Mouse (Mus musculus): Measurements from ENCODE around the gene Ggta1. TPM values are rescaled to one million over a fixed set of nuclear protein-coding genes. Genes with fewer than 3 reads are reported as not detected.

The Ggta1 gene
- polyA plus RNA-seq (2015; fragmentation: Nextera tagmentation; extraction: Ambion mirVana): 16.2 and 16.5 TPM in 2 replicates

DNA sequence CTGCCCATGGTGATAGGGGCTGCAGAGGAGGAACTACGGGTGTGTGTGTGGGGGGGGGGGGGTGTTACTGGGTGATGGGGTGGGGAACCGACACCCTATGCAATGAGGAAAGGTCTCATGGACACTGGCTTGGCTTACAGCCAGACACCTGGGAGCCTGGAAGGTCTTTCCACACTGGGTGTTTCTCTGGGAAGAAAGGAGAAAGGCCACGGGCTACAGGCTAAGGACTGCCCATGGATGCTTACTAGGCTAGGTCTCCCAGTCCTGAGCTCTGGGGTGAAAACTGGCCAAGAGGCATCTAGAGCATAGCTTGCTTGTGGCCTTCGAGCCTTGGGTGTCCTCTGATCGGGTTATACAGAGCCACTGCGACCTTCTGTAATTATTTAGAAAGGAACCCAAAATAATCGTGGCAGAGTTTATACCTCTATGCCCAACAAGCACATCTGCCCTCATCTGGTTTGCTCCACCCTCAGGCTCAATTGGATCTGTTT lies at the start of gene Ggta1:
Ggta1 (minus strand) TSS at position 441 of the 491 bp plus-strand sequence.
- Histone ChIP-seq H3K4me1 (replicated peaks; ENCODE audit: insufficient read depth, low read length) (peaks cover 7% of the 10 kb centered on the region), H3K4me2 (ENCODE audit: low read length) (peak within 1 kb of the TSS; percentile 88), H3K4me3 (replicated peaks; ENCODE audit: low read depth, low read length) (peak within 1 kb of the TSS; percentile 55), H3K9ac (ENCODE audit: low read depth, low read length) (peak within 1 kb of the TSS; percentile 70), H3K36me3 (ENCODE audit: insufficient read depth, low read length) (no peaks in the 10 kb centered on the region), H3K9me3 (replicated peaks; ENCODE audit: low read length) (no peaks in the 10 kb centered on the region), H3K27me3 (ENCODE audit: insufficient read depth, low read length) (no peaks in the 10 kb centered on the region), H3K27ac (peak within 1 kb of the TSS; percentile 71)
- ATAC-seq (replicated peaks; ENCODE audit: low FRiP score, low read depth) (no peak), DNase-seq (ENCODE audit: low spot score) (no peak)
- no peak for TF ChIP-seq CTCF (IDR thresholded peaks at IDR 0.05; ENCODE audit: low read depth)
- WGBS: 12% methylated on average over 7 of the region's 7 CpGs

DNA sequence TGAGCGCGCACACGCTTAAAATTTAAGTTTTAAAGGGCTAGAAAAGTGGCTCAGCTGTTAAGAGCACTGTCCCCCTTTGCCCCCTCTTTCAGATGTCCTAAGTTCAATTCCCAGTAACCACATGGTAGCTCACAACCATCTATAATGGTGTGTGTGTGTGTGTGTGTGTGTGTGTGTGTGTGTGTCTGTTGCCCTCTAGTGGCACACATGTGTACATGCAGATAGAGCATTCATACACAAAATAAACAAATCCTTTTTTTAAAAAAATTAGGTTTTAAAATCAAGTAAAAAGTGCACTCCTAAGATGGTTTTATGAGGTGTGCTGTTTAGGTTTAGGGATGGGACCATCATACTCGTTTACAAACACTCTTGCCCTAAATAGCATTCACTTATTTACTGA lies 49.2 kb upstream of the Ggta1 start:
- H3K27me3 ChIP-seq (ENCODE audit: insufficient read depth, low read length): no peaks in the 10 kb centered on the region
- H3K9me3 ChIP-seq (replicated peaks; ENCODE audit: low read length): no peaks in the 10 kb centered on the region
- WGBS: 97% methylated on average over 4 of the region's 4 CpGs
- no peak overlapping the region for H3K27ac ChIP-seq
- H3K9ac ChIP-seq (ENCODE audit: low read depth, low read length): no peak overlapping the region
- H3K36me3 ChIP-seq (ENCODE audit: insufficient read depth, low read length): no peaks in the 10 kb centered on the region
- DNase-seq (ENCODE audit: low spot score) (no peak), ATAC-seq (replicated peaks; ENCODE audit: low FRiP score, low read depth) (no peak)
- H3K4me2 ChIP-seq (ENCODE audit: low read length): no peak overlapping the region
- H3K4me3 ChIP-seq (replicated peaks; ENCODE audit: low read depth, low read length): no peak overlapping the region
- TF ChIP-seq CTCF (IDR thresholded peaks at IDR 0.05; ENCODE audit: low read depth): peak; percentile 61
- H3K4me1 ChIP-seq (replicated peaks; ENCODE audit: insufficient read depth, low read length): peaks cover 28% of the 10 kb centered on the region

GRCm38 (mm10) chr2:35510920-35511319 lies 47.9 kb upstream of the Ggta1 start:
- peak; percentile 34 for DNase-seq (ENCODE audit: low spot score)
- 58% methylated on average over 1 of the region's 1 CpGs for WGBS
- Histone ChIP-seq H3K36me3 (ENCODE audit: insufficient read depth, low read length) (no peaks in the 10 kb centered on the region), H3K4me2 (ENCODE audit: low read length) (no peak overlapping the region), H3K9ac (ENCODE audit: low read depth, low read length) (no peak overlapping the region), H3K27me3 (ENCODE audit: insufficient read depth, low read length) (no peaks in the 10 kb centered on the region), H3K27ac (no peak overlapping the region), H3K4me1 (replicated peaks; ENCODE audit: insufficient read depth, low read length) (peaks cover 32% of the 10 kb centered on the region), H3K9me3 (replicated peaks; ENCODE audit: low read length) (no peaks in the 10 kb centered on the region), H3K4me3 (replicated peaks; ENCODE audit: low read depth, low read length) (no peak overlapping the region)
- no peak for TF ChIP-seq CTCF (IDR thresholded peaks at IDR 0.05; ENCODE audit: low read depth)
- no peak for ATAC-seq (replicated peaks; ENCODE audit: low FRiP score, low read depth)

DNA sequence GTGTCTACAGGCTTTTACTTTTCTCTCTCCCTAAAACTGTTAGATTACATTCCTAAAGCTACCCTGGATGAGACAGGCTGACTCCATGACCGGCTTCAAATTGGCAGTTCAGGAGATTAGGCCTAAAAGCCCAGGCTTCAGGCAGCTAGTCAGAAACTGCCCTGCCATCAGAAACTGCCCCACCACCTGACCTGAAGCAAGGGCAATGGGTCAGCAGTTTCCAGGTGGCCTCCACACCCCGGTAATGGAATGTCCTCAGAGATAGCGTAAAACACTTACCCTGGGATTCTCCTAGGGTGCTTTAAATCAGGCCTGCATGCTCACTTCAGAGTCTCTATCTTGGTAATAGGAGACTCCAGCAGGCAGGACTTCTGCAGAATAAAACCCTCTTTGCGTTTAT lies 46.9 kb upstream of the Ggta1 start:
- DNase-seq (ENCODE audit: low spot score): no peak
- Histone ChIP-seq H3K4me1 (replicated peaks; ENCODE audit: insufficient read depth, low read length) (peaks cover 32% of the 10 kb centered on the region), H3K4me3 (replicated peaks; ENCODE audit: low read depth, low read length) (no peak overlapping the region), H3K9me3 (replicated peaks; ENCODE audit: low read length) (no peaks in the 10 kb centered on the region), H3K27ac (0 out of 2 replicates have a peak overlapping the region, but pooled peaks have one; percentile 76), H3K9ac (ENCODE audit: low read depth, low read length) (no peak overlapping the region), H3K4me2 (ENCODE audit: low read length) (no peak overlapping the region), H3K36me3 (ENCODE audit: insufficient read depth, low read length) (no peaks in the 10 kb centered on the region), H3K27me3 (ENCODE audit: insufficient read depth, low read length) (no peaks in the 10 kb centered on the region)
- WGBS: 51% methylated on average over 4 of the region's 4 CpGs
- TF ChIP-seq CTCF (IDR thresholded peaks at IDR 0.05; ENCODE audit: low read depth): no peak
- ATAC-seq (replicated peaks; ENCODE audit: low FRiP score, low read depth): no peak

DNA sequence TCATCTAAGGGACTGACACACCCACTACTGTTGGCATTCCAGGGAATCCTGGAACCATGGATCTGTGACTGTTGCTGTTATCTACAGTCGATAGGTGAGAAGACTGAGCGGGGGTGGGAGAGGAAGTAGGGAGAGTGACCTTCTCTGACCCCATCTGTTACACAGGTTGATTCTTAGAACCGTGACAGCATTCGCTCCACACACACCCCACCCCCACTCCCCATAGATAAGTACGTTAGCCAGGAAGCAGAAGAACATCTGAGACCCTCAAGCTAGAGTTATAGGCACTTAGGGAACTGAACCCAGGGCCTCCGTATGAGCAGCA lies 46.3 kb upstream of the Ggta1 start:
- H3K4me1 ChIP-seq (replicated peaks; ENCODE audit: insufficient read depth, low read length): peaks cover 34% of the 10 kb centered on the region
- H3K27me3 ChIP-seq (ENCODE audit: insufficient read depth, low read length): no peaks in the 10 kb centered on the region
- no peak for TF ChIP-seq CTCF (IDR thresholded peaks at IDR 0.05; ENCODE audit: low read depth)
- H3K4me2 ChIP-seq (ENCODE audit: low read length): no peak overlapping the region
- no peaks in the 10 kb centered on the region for H3K9me3 ChIP-seq (replicated peaks; ENCODE audit: low read length)
- peak overlapping the region; percentile 76; the same call in 1 of the 2 replicates for H3K27ac ChIP-seq
- no peaks in the 10 kb centered on the region for H3K36me3 ChIP-seq (ENCODE audit: insufficient read depth, low read length)
- 21% methylated on average over 6 of the region's 6 CpGs for WGBS
- ATAC-seq (replicated peaks; ENCODE audit: low FRiP score, low read depth): no peak; the same call in 1 of the 2 replicates
- DNase-seq (ENCODE audit: low spot score): no peak
- H3K9ac ChIP-seq (ENCODE audit: low read depth, low read length): no peak overlapping the region
- no peak overlapping the region for H3K4me3 ChIP-seq (replicated peaks; ENCODE audit: low read depth, low read length)

GRCm38 (mm10) chr2:35508597-35509342 lies 45.7 kb upstream of the Ggta1 start:
- no peak for TF ChIP-seq CTCF (IDR thresholded peaks at IDR 0.05; ENCODE audit: low read depth)

More at GRCm38 (mm10) chr2:35508597-35509342, 45.7 kb upstream of the Ggta1 start:
- H3K4me2 ChIP-seq (ENCODE audit: low read length): no peak overlapping the region
- peak overlapping the region; percentile 76 for H3K27ac ChIP-seq
- H3K36me3 ChIP-seq (ENCODE audit: insufficient read depth, low read length): no peaks in the 10 kb centered on the region
- no peak overlapping the region; the same call in 1 of the 2 replicates for H3K9ac ChIP-seq (ENCODE audit: low read depth, low read length)
- ATAC-seq (replicated peaks; ENCODE audit: low FRiP score, low read depth) (no peak), DNase-seq (ENCODE audit: low spot score) (peak; percentile 78)
- no peaks in the 10 kb centered on the region for H3K9me3 ChIP-seq (replicated peaks; ENCODE audit: low read length)
- H3K4me1 ChIP-seq (replicated peaks; ENCODE audit: insufficient read depth, low read length): peaks cover 33% of the 10 kb centered on the region
- H3K4me3 ChIP-seq (replicated peaks; ENCODE audit: low read depth, low read length): no peak overlapping the region
- WGBS: 14% methylated on average over 10 of the region's 10 CpGs
- no peaks in the 10 kb centered on the region for H3K27me3 ChIP-seq (ENCODE audit: insufficient read depth, low read length)
